Mouse (Mus musculus): ENCODE data around the gene Scn2b. TPM values are rescaled to one million over a fixed set of nuclear protein-coding genes. Genes with fewer than 3 reads are reported as not detected.

Scn2b gene
- polyA plus RNA-seq (2015; fragmentation: Nextera tagmentation; extraction: Ambion mirVana), result 10.0 and 10.5 TPM in 2 replicates

DNA sequence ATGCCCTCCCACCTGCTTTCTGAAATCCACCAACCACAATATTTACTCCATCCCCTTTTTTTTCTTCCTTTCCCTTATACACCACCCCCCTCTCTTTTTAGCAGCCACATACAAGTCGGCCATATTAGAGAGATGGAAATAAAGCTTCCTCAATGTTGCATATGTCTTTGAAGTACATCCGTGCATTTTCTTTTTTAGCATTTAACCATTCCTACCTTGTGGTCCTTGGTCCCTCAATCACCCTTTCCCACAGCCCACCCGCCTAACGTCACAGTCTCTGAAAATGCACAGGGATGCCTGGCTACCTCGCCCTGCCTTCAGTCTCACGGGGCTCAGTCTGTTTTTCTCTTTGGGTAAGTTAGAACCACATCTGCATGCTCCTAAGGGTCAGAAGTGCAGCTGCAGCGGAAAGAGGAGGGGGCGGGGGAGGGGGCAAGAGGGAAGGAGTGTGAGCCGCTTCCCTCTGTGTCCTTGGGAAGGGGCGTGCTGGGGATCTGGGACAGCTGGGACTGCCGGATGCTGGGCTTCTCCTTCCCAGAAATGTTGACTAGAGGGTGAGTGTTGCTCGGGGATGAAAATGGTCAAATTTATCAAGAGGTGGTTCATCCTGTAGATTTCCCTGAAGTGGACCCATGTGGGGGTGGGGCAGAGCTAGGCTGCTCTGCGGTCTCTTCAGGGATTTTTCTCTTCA, at the start of gene Scn2b:
Scn2b (plus strand) TSS at position 42 of the 691 bp plus-strand sequence.
- H3K4me3 ChIP-seq (ENCODE audit: low read length), result peak within 1 kb of the TSS; percentile 54
- ATAC-seq, result peak; percentile 67
- H3K4me1 ChIP-seq (ENCODE audit: control insufficient read depth, insufficient read depth, low read depth, low read length), result peaks cover 34% of the 10 kb centered on the region
- no peaks in the 10 kb centered on the region for H3K36me3 ChIP-seq (ENCODE audit: control insufficient read depth, insufficient read depth, low read length)
- no peaks in the 10 kb centered on the region for H3K27me3 ChIP-seq (replicated peaks; ENCODE audit: control insufficient read depth, insufficient read depth, low read length)
- H3K9me3 ChIP-seq (ENCODE audit: control insufficient read depth, low read length), result no peaks in the 10 kb centered on the region
- peak within 1 kb of the TSS; percentile 76 for H3K4me2 ChIP-seq (ENCODE audit: low read length)
- under 1% methylated on average over 13 of the region's 13 CpGs for WGBS
- peak within 1 kb of the TSS; percentile 81 for H3K27ac ChIP-seq (ENCODE audit: low read depth, low read length)
- H3K9ac ChIP-seq (ENCODE audit: low read depth, low read length), result peak within 1 kb of the TSS; percentile 74

DNA sequence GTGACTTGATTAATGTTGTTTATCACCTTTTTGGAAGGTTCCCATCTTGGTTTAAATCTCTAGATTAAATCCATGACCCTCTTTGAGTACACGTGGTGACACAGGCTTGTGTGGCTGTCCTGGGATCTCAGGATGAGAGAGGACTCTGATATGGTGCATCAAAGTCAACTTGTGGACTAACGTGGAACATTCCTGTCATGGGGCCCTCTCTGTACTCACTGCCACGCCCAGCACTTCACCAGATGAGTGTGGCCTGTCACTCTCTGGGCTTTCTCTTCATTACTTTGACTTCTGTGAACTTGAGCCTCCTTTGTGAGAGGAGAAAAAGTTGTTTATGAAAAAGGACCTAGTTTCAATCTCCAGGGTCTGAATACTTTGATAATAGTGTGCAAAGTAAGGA, 45.8 kb upstream of the Scn2b start:
- Histone ChIP-seq H3K9ac (ENCODE audit: low read depth, low read length) (no peak overlapping the region), H3K4me1 (ENCODE audit: control insufficient read depth, insufficient read depth, low read depth, low read length) (no peaks in the 10 kb centered on the region), H3K36me3 (ENCODE audit: control insufficient read depth, insufficient read depth, low read length) (no peaks in the 10 kb centered on the region), H3K9me3 (ENCODE audit: control insufficient read depth, low read length) (no peaks in the 10 kb centered on the region), H3K4me3 (ENCODE audit: low read length) (no peak overlapping the region), H3K27me3 (replicated peaks; ENCODE audit: control insufficient read depth, insufficient read depth, low read length) (no peaks in the 10 kb centered on the region), H3K27ac (ENCODE audit: low read depth, low read length) (no peak overlapping the region), H3K4me2 (ENCODE audit: low read length) (no peak overlapping the region)
- ATAC-seq, result no peak
- 62% methylated on average over 3 of the region's 3 CpGs for WGBS

DNA sequence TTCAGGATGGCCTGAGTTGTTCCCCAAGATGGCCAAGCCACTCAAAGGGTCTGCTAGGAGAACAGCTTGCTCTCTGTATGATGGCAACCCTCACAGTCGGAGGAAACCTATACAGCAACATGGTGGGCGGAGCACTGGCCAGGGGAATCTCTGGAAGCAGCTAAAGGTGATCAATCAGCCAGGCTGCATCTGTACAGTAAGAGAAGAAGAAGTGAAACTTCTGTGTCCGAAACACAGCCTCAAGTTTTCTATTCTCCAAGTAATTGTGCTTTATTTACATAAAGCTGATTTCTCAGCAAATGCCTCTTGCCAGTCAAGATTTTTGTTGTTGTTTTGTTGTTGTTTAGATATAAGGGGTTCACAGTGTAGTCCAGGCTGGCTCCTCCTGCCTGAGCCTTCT, 39.7 kb upstream of the Scn2b start:
- Histone ChIP-seq H3K4me1 (ENCODE audit: control insufficient read depth, insufficient read depth, low read depth, low read length) (no peaks in the 10 kb centered on the region), H3K4me2 (ENCODE audit: low read length) (no peak overlapping the region), H3K27me3 (replicated peaks; ENCODE audit: control insufficient read depth, insufficient read depth, low read length) (no peaks in the 10 kb centered on the region), H3K9me3 (ENCODE audit: control insufficient read depth, low read length) (no peaks in the 10 kb centered on the region), H3K4me3 (ENCODE audit: low read length) (no peak overlapping the region), H3K9ac (ENCODE audit: low read depth, low read length) (no peak overlapping the region), H3K36me3 (ENCODE audit: control insufficient read depth, insufficient read depth, low read length) (no peaks in the 10 kb centered on the region), H3K27ac (ENCODE audit: low read depth, low read length) (no peak overlapping the region)
- no peak for ATAC-seq
- WGBS, result 71% methylated on average over 3 of the region's 3 CpGs

DNA sequence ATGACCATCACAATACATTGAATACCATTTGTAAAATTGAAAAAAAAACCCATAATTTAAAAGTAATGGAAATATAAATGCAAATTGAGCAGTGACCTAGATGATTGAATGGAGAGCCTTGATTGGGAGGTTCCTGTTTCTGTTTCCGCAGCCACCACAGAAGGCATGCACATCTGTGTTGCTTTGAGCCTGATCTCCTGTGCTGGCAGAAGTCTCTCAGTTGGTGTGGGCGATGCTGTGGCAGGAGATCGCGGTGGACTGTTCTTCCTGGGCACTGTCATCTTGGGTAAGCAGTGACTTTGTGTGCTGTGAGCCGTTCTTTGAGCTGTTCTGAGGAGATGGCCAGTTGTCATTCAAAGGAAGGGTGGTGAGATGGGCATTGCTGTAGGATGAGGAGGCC, 38.6 kb upstream of the Scn2b start, which contains the start of gene Jaml:
Jaml (plus strand) TSS at position 173 of the 400 bp plus-strand sequence.
- Histone ChIP-seq H3K9me3 (ENCODE audit: control insufficient read depth, low read length) (no peaks in the 10 kb centered on the region), H3K4me2 (ENCODE audit: low read length) (no peak within 1 kb of the TSS), H3K4me3 (ENCODE audit: low read length) (no peak within 1 kb of the TSS), H3K4me1 (ENCODE audit: control insufficient read depth, insufficient read depth, low read depth, low read length) (no peaks in the 10 kb centered on the region), H3K27ac (ENCODE audit: low read depth, low read length) (no peak within 1 kb of the TSS), H3K27me3 (replicated peaks; ENCODE audit: control insufficient read depth, insufficient read depth, low read length) (no peaks in the 10 kb centered on the region), H3K36me3 (ENCODE audit: control insufficient read depth, insufficient read depth, low read length) (no peaks in the 10 kb centered on the region), H3K9ac (ENCODE audit: low read depth, low read length) (no peak within 1 kb of the TSS)
- 86% methylated on average over 5 of the region's 5 CpGs for WGBS
- ATAC-seq, result no peak

DNA sequence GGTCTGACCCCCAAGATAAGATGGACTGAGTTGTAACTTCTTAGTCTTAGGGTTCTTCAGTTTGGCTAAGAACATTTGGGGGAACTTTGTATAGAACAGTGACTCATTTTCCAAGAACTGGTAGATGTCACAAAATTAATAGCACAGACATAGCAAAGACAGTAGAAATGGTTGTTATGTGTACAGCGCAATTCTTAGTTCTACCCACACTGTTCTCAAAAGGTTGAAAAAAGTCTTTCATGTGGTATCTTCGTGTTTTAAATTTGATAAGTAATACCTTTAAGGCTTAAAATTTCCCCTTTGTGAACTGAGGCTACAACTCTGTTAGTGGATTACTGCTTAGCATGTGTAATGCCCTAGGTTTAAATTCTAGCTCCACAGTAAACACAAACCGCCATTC, 34.5 kb upstream of the Scn2b start:
- Histone ChIP-seq H3K9ac (ENCODE audit: low read depth, low read length) (no peak overlapping the region), H3K9me3 (ENCODE audit: control insufficient read depth, low read length) (no peaks in the 10 kb centered on the region), H3K36me3 (ENCODE audit: control insufficient read depth, insufficient read depth, low read length) (no peaks in the 10 kb centered on the region), H3K4me1 (ENCODE audit: control insufficient read depth, insufficient read depth, low read depth, low read length) (no peaks in the 10 kb centered on the region), H3K27ac (ENCODE audit: low read depth, low read length) (no peak overlapping the region), H3K4me2 (ENCODE audit: low read length) (no peak overlapping the region), H3K27me3 (replicated peaks; ENCODE audit: control insufficient read depth, insufficient read depth, low read length) (no peaks in the 10 kb centered on the region), H3K4me3 (ENCODE audit: low read length) (no peak overlapping the region)
- no peak for ATAC-seq
- 92% methylated on average over 3 of the region's 3 CpGs for WGBS

DNA sequence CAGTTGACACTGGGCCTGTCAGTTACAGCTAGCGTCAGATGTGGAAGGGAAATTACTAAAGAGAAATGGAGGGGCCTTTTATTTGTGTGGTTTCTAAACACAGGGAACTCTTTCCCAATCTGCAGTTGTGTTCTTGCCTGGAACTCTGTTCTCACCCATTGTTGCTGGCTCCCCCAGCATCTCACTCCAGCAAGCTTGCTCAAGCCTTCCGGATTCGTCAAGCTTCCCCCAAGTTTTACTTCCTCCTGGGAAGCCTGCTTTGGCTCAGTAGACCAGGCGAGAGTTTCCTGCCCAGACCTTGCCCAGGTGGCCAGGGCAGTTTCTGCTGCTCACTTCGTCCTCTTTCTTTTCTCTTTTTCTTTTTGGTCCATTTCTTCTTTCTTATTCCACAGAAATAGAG, 33.0 kb upstream of the Scn2b start:
- no peaks in the 10 kb centered on the region for H3K27me3 ChIP-seq (replicated peaks; ENCODE audit: control insufficient read depth, insufficient read depth, low read length)
- H3K9me3 ChIP-seq (ENCODE audit: control insufficient read depth, low read length), result no peaks in the 10 kb centered on the region
- 79% methylated on average over 5 of the region's 5 CpGs for WGBS
- no peak overlapping the region for H3K27ac ChIP-seq (ENCODE audit: low read depth, low read length)
- H3K4me1 ChIP-seq (ENCODE audit: control insufficient read depth, insufficient read depth, low read depth, low read length), result no peaks in the 10 kb centered on the region
- no peak for ATAC-seq
- no peak overlapping the region for H3K4me3 ChIP-seq (ENCODE audit: low read length)
- no peak overlapping the region for H3K4me2 ChIP-seq (ENCODE audit: low read length)
- no peaks in the 10 kb centered on the region for H3K36me3 ChIP-seq (ENCODE audit: control insufficient read depth, insufficient read depth, low read length)
- no peak overlapping the region for H3K9ac ChIP-seq (ENCODE audit: low read depth, low read length)

DNA sequence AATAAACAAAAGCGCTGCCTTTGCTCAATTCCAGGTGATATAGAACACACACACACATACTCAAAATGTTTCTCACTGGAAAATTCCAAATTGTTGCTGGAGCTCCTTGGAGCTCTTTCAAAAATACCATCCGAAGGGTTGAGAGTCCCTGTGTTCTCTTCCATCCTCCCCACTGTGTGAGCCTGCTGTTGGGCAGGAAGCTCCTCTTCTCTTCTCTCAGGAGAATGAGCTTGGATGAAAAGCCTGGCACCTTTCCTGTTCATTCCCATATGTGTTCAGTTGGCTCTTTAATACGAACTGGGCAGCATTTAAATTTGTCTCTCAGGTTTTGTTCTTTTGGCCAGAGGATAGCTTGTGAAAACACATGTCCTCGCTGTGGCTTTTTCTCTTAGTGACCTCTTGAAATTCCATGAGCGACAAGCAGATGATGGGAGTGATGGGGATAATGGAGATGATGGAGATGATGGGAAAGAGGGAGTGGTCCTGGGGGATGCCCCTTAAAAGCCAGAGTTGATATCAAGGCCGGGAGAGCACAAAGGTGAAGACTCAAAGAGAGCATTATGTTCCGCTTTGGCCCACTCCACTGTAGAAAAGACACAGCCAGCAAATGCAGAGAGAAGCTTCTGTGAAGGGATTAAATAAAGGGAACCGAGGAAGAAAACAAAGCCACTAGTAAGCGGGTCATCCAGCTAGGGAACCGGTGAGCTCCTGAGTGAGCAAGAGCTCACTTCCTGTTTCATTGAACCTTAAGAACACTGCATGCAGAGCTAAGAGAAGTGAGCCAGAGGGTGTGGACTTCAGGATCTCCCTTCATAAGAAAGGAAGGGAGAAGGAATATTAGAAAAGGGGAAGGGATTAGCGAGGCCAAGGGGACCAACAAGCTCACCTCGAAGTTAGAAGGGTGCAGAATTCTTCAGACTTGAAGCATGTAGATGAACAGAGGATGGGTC, 31.6 kb upstream of the Scn2b start:
- Histone ChIP-seq H3K9me3 (ENCODE audit: control insufficient read depth, low read length) (no peaks in the 10 kb centered on the region), H3K27me3 (replicated peaks; ENCODE audit: control insufficient read depth, insufficient read depth, low read length) (no peaks in the 10 kb centered on the region), H3K27ac (ENCODE audit: low read depth, low read length) (no peak overlapping the region), H3K4me3 (ENCODE audit: low read length) (no peak overlapping the region), H3K4me2 (ENCODE audit: low read length) (no peak overlapping the region), H3K36me3 (ENCODE audit: control insufficient read depth, insufficient read depth, low read length) (no peaks in the 10 kb centered on the region), H3K9ac (ENCODE audit: low read depth, low read length) (no peak overlapping the region), H3K4me1 (ENCODE audit: control insufficient read depth, insufficient read depth, low read depth, low read length) (no peaks in the 10 kb centered on the region)
- WGBS, result 79% methylated on average over 12 of the region's 12 CpGs
- ATAC-seq, result no peak

DNA sequence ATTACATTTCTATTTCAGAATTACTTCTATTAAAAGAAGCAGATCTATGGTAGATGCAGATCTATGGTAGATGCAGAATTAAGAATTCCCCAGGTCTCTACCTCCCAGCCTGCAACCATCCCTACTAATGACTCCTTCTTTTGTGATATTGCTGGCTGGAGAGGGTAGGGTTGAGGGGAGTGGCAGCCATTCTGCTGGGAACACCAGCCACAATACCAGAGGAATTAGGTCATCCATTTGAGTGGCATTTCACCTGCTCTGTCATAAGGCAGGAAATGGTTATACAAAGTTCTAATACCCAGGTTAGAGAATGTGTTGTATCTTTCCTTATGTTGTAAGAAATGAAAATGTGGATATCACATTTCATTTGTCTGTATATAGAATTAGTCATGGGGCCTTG, 29.5 kb upstream of the Scn2b start:
- Histone ChIP-seq H3K4me1 (ENCODE audit: control insufficient read depth, insufficient read depth, low read depth, low read length) (no peaks in the 10 kb centered on the region), H3K9ac (ENCODE audit: low read depth, low read length) (no peak overlapping the region), H3K4me2 (ENCODE audit: low read length) (no peak overlapping the region), H3K9me3 (ENCODE audit: control insufficient read depth, low read length) (no peaks in the 10 kb centered on the region), H3K4me3 (ENCODE audit: low read length) (no peak overlapping the region), H3K27ac (ENCODE audit: low read depth, low read length) (no peak overlapping the region), H3K36me3 (ENCODE audit: control insufficient read depth, insufficient read depth, low read length) (no peaks in the 10 kb centered on the region), H3K27me3 (replicated peaks; ENCODE audit: control insufficient read depth, insufficient read depth, low read length) (no peaks in the 10 kb centered on the region)
- ATAC-seq, result no peak

DNA sequence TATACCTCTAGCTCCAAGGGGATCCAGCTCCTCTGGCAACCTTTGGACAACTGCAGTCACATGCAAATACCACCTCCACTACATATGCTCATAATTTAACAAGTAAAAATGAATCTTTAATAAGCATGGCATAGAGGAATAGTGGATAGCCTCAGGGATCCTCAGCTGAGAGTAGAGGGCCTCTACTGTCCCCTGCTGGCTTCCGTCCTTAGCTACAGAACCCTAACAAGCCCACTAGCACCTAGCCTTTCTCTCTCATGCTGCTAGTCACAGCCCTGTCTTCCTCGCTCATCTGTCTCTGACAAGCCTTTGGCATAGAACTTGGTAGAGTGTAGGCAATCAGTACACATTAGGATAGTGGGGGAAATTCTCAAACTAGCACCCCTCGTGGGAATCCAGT, 26.8 kb upstream of the Scn2b start:
- Histone ChIP-seq H3K9me3 (ENCODE audit: control insufficient read depth, low read length) (no peaks in the 10 kb centered on the region), H3K9ac (ENCODE audit: low read depth, low read length) (no peak overlapping the region), H3K4me2 (ENCODE audit: low read length) (no peak overlapping the region), H3K27ac (ENCODE audit: low read depth, low read length) (no peak overlapping the region), H3K4me1 (ENCODE audit: control insufficient read depth, insufficient read depth, low read depth, low read length) (no peaks in the 10 kb centered on the region), H3K4me3 (ENCODE audit: low read length) (no peak overlapping the region), H3K27me3 (replicated peaks; ENCODE audit: control insufficient read depth, insufficient read depth, low read length) (no peaks in the 10 kb centered on the region), H3K36me3 (ENCODE audit: control insufficient read depth, insufficient read depth, low read length) (no peaks in the 10 kb centered on the region)
- ATAC-seq, result no peak
- 69% methylated on average over 3 of the region's 3 CpGs for WGBS
